Mouse (Mus musculus) hindbrain, postnatal 0 days (tissue): ENCODE measurements around the gene Prkaca. TPM values are rescaled to one million over a fixed set of nuclear protein-coding genes. Genes with fewer than 3 reads are reported as not detected.
"Not testable (repeated sequence)": the region's sequence is repeated elsewhere in the genome, so short reads cannot be mapped to it uniquely, and the experiment has no call there.

Experiments
- ATAC-seq: fragments of 200-750 bp; cut with Nextera tagmentation; 2 replicates; pipeline ENCODE4 v1.8.0; 2017; ENCODE audit warnings: mild to moderate bottlenecking, moderate TSS enrichment, moderate library complexity
- DNase-seq: peaks from one replicate; pipeline ENCODE4 v3.0.0-alpha.2; 2015; ENCODE audit warnings: low spot score
- H3K27ac ChIP-seq: fragments of 300-500 bp; sonication (generic); 2 replicates; pipeline ENCODE4 v1.5.1; 2014; ENCODE audit warnings: mild to moderate bottlenecking
- H3K27me3 ChIP-seq: fragments of 300-500 bp; sonication (generic); 2 replicates; pipeline ENCODE4 v1.6.1; 2014; ENCODE audit warnings: low read length, mixed read lengths; ENCODE audit not compliant: insufficient read depth
- H3K36me3 ChIP-seq: fragments of 300-500 bp; sonication (generic); 2 replicates; pipeline ENCODE4 v1.6.1; 2014; ENCODE audit warnings: low read length, mixed read lengths; ENCODE audit not compliant: insufficient read depth
- H3K4me1 ChIP-seq: fragments of 300-500 bp; sonication (generic); 2 replicates; pipeline ENCODE4 v1.6.1; 2014; ENCODE audit warnings: antibody characterized with exemption, low read length, mixed read lengths; ENCODE audit not compliant: insufficient read depth
- H3K4me2 ChIP-seq: fragments of 300-500 bp; sonication (generic); 2 replicates; pipeline ENCODE4 v1.6.1; 2014; ENCODE audit warnings: low read depth, mild to moderate bottlenecking, low read length, moderate library complexity, mixed read lengths
- H3K4me3 ChIP-seq: fragments of 300-500 bp; sonication (generic); 2 replicates; pipeline ENCODE4 v1.5.1; 2014; ENCODE audit warnings: low read length
- H3K9ac ChIP-seq: fragments of 300-500 bp; sonication (generic); replicated peaks from 2 replicates; pipeline ENCODE4 v1.6.1; 2014; ENCODE audit warnings: mild to moderate bottlenecking, low read length, moderate library complexity, mixed read lengths
- H3K9me3 ChIP-seq: fragments of 300-500 bp; sonication (generic); 2 replicates; pipeline ENCODE4 v1.6.1; 2016; ENCODE audit warnings: low read length, mixed read lengths
- CTCF ChIP-seq: IDR thresholded peaks from 2 replicates; pipeline ENCODE4 v1.5.1; 2016; ENCODE audit warnings: antibody characterized with exemption, control low read depth, low read depth
- WGBS: fragments of 180-500 bp; shearing (Covaris S2); extraction: QIAGEN DNeasy Blood & Tissue Kit; methylation state at CpG from one replicate; pipeline ENCODE4 v1.1.7; 2014; 5-methylcytosine and 5-hydroxymethylcytosine counted together
- polyA plus RNA-seq: library from polyadenylated mRNA; unstranded; fragments of >200 nt; fragmentation: Nextera tagmentation; extraction: Ambion mirVana; gene quantifications from 2 replicates; pipeline ENCODE4 v1.2.1, GENCODE M21; 2015
- total RNA-seq: library from RNA; depleted of rRNA; stranded (reverse); fragments of >200 nt; gene quantifications from 2 replicates; pipeline ENCODE4 v1.2.3, GENCODE M21; 2014

Prkaca gene
- total and polyA plus RNA-seq, 2 experiments from 2014 or later, result 213 to 268 TPM

- Histone ChIP-seq H3K27me3 (no peaks in the 10 kb centered on the region), H3K9me3 (no peaks in the 10 kb centered on the region), H3K4me1 (peaks cover 6% of the 10 kb centered on the region; the same call in 1 of the 2 replicates), H3K4me2 (no peak overlapping the region), H3K4me3 (no peak overlapping the region), H3K9ac (no peak overlapping the region), H3K36me3 (peaks cover 44% of the 10 kb centered on the region), H3K27ac (no peak overlapping the region)
- no peak for DNase-seq
- WGBS, result 90% methylated on average over 7 of the region's 7 CpGs
- no peak for ATAC-seq
- no peak for TF ChIP-seq CTCF
Measured at GRCm38 (mm10) chr8:83981533-83981932, 8.7 kb downstream of the Prkaca start.

- Histone ChIP-seq H3K27ac (no peak overlapping the region), H3K4me2 (no peak overlapping the region), H3K9ac (no peak overlapping the region), H3K4me3 (no peak overlapping the region), H3K9me3 (no peaks in the 10 kb centered on the region), H3K4me1 (peaks cover 3% of the 10 kb centered on the region; the same call in 1 of the 2 replicates), H3K27me3 (no peaks in the 10 kb centered on the region), H3K36me3 (peaks cover 51% of the 10 kb centered on the region)
- no peak for DNase-seq
- TF ChIP-seq CTCF, result no peak
- no peak for ATAC-seq
- 90% methylated on average over 4 of the region's 4 CpGs for WGBS
Measured at GRCm38 (mm10) chr8:83982449-83982848, 9.7 kb downstream of the Prkaca start.

- H3K9me3 ChIP-seq, ATAC-seq, H3K9ac ChIP-seq, DNase-seq, H3K27me3 ChIP-seq, H3K4me1 ChIP-seq, H3K27ac ChIP-seq, H3K4me3 ChIP-seq, H3K4me2 ChIP-seq: not testable (repeated sequence)
- H3K36me3 ChIP-seq, result peaks cover 57% of the 10 kb centered on the region
- WGBS, result 95% methylated on average over 2 of the region's 2 CpGs
- TF ChIP-seq CTCF, result peak; percentile 36
Measured at GRCm38 (mm10) chr8:83983222-83983621, 10.4 kb downstream of the Prkaca start.

GRCm38 (mm10) chr8:83989243-83989642 lies 16.4 kb downstream of the Prkaca start:
- TF ChIP-seq CTCF, result no peak
- 93% methylated on average over 7 of the region's 7 CpGs for WGBS

DNA sequence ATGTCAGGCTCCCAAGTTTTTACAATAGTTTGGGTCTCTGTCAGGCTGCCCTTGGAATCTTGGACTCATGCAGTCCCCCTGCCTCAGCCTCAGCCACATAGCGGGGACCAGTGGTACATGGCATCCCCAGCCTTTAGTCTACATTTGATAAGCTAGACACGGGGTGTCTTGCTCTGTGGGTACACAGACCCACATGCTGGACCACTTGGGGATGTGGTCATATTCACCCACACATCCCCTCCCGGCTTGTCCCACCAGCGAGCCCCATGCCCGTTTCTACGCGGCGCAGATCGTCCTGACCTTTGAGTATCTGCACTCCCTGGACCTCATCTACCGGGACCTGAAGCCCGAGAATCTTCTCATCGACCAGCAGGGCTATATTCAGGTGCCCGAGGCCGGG lies 17.4 kb downstream of the Prkaca start:
- no peak for TF ChIP-seq CTCF
- Histone ChIP-seq H3K36me3 (peaks cover 59% of the 10 kb centered on the region), H3K4me2 (no peak overlapping the region), H3K9ac (no peak overlapping the region), H3K4me3 (no peak overlapping the region), H3K9me3 (no peaks in the 10 kb centered on the region), H3K4me1 (no peaks in the 10 kb centered on the region), H3K27ac (no peak overlapping the region), H3K27me3 (no peaks in the 10 kb centered on the region)
- ATAC-seq (no peak), DNase-seq (no peak)
- WGBS, result 93% methylated on average over 14 of the region's 14 CpGs

More at GRCm38 (mm10) chr8:83989243-83989642, 16.4 kb downstream of the Prkaca start:
- DNase-seq, result no peak
- ATAC-seq, result no peak
- H3K9me3 ChIP-seq, result no peaks in the 10 kb centered on the region
- no peak overlapping the region for H3K4me2 ChIP-seq
- no peak overlapping the region for H3K4me3 ChIP-seq
- no peak overlapping the region for H3K27ac ChIP-seq
- H3K9ac ChIP-seq, result no peak overlapping the region
- no peaks in the 10 kb centered on the region for H3K4me1 ChIP-seq
- H3K36me3 ChIP-seq, result peaks cover 63% of the 10 kb centered on the region
- H3K27me3 ChIP-seq, result no peaks in the 10 kb centered on the region

DNA sequence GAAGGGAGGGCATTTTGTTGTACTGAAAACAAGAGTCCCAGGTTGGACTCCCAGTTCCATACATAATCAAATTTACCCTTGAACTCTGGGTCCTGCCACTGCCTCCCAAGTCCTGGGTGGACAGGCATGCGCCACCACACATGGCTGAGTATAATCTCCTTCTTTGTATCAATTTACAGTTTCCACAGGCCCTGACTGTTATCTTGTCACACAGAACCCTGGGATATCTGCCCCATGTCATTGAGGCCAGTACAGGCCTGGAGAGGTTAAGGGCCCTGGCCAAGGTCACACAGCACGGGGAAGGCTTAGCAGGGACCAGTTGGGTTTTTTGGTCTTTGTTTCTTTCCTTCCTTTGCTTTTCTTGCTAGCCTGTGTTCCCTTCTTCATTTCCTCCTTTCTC lies 19.7 kb downstream of the Prkaca start:
- Histone ChIP-seq H3K4me1 (no peaks in the 10 kb centered on the region), H3K4me2 (no peak overlapping the region), H3K36me3 (peaks cover 43% of the 10 kb centered on the region), H3K9ac (no peak overlapping the region), H3K27ac (no peak overlapping the region), H3K4me3 (no peak overlapping the region), H3K9me3 (no peaks in the 10 kb centered on the region), H3K27me3 (no peaks in the 10 kb centered on the region)
- WGBS, result 88% methylated on average over 2 of the region's 2 CpGs
- ATAC-seq, result no peak
- DNase-seq, result no peak
- TF ChIP-seq CTCF, result no peak

DNA sequence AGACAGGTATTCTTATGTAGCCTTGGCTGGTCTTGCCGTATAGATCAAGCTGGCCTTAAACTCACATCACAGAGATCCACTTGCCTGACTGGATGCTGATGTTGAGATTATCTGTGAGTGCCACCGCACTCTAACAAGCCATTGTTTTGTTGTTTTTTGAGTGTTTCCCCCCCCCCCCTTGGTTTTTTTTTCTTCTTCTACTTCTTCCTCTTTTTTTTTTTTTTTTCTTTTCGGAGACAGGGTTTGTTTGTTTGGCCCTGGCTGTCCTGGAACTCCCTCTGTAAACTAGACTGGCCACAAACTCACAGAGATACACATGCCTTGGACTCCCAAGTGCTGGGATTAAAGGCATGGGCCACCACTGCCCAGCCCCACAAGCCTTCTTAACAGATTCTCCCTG lies 21.2 kb downstream of the Prkaca start:
- Histone ChIP-seq H3K9ac (no peak overlapping the region), H3K4me1 (0 out of 2 replicates have a peak, but pooled peaks cover 2% of the 10 kb centered on the region), H3K36me3 (peaks cover 33% of the 10 kb centered on the region), H3K27me3 (no peaks in the 10 kb centered on the region), H3K27ac (no peak overlapping the region), H3K4me3 (no peak overlapping the region), H3K9me3 (no peaks in the 10 kb centered on the region), H3K4me2 (no peak overlapping the region)
- DNase-seq (no peak), ATAC-seq (no peak)
- 88% methylated on average over 3 of the region's 3 CpGs for WGBS
- no peak for TF ChIP-seq CTCF
